Mouse (Mus musculus) urinary bladder, postnatal 36 days (tissue): ENCODE measurements around the gene Cxcl10.

Experiments used
- DNase-seq, 2 experiments: peaks; one replicate each; pipeline ENCODE4 v3.0.0; 2022; ENCODE audit warnings: low spot score in 2 of 2, mixed read lengths in 1 of 2

Gene Cxcl10

GRCm38 (mm10) chr5:92348794-92349413 lies at the start of gene Cxcl10:
TSS of gene Cxcl10 (minus strand) at chr5:92348889.
- peak; percentile 30 to 46 for DNase-seq

GRCm38 (mm10) chr5:92398153-92398552 lies 49.5 kb upstream of the Cxcl10 start:
- peak; percentile 56 to 70 for DNase-seq

GRCm38 (mm10) chr5:92396476-92396875 lies 47.8 kb upstream of the Cxcl10 start:
- DNase-seq = no peak

- DNase-seq = no peak
Measured at GRCm38 (mm10) chr5:92395764-92396163, 47.1 kb upstream of the Cxcl10 start.

- DNase-seq = no peak
Measured at GRCm38 (mm10) chr5:92393863-92394262, 45.2 kb upstream of the Cxcl10 start.

GRCm38 (mm10) chr5:92392542-92392941 lies 43.9 kb upstream of the Cxcl10 start:
- DNase-seq = no peak

- no peak for DNase-seq
Measured at GRCm38 (mm10) chr5:92390615-92391014, 41.9 kb upstream of the Cxcl10 start.

- no peak for DNase-seq
Measured at GRCm38 (mm10) chr5:92389977-92390376, 41.3 kb upstream of the Cxcl10 start.

- no peak for DNase-seq
Measured at GRCm38 (mm10) chr5:92387433-92387832, 38.7 kb upstream of the Cxcl10 start.

GRCm38 (mm10) chr5:92386643-92387042 lies 38.0 kb upstream of the Cxcl10 start:
- no peak for DNase-seq

- no peak for DNase-seq
Measured at GRCm38 (mm10) chr5:92386102-92386501, 37.4 kb upstream of the Cxcl10 start.

GRCm38 (mm10) chr5:92384855-92385254 lies 36.2 kb upstream of the Cxcl10 start:
- DNase-seq = no peak

GRCm38 (mm10) chr5:92383747-92384146 lies 35.1 kb upstream of the Cxcl10 start:
- no peak for DNase-seq

- no peak for DNase-seq
Measured at GRCm38 (mm10) chr5:92382349-92382679, 33.6 kb upstream of the Cxcl10 start.

GRCm38 (mm10) chr5:92381550-92382348 lies 33.1 kb upstream of the Cxcl10 start:
- peak; percentile 70 to 72 for DNase-seq

GRCm38 (mm10) chr5:92376795-92377405 lies 28.2 kb upstream of the Cxcl10 start:
- no peak for DNase-seq

- DNase-seq = no peak
Measured at GRCm38 (mm10) chr5:92375368-92375767, 26.7 kb upstream of the Cxcl10 start.

- no peak for DNase-seq
Measured at GRCm38 (mm10) chr5:92374721-92375142, 26.0 kb upstream of the Cxcl10 start.

- DNase-seq = no peak
Measured at GRCm38 (mm10) chr5:92372605-92373004, 23.9 kb upstream of the Cxcl10 start.

GRCm38 (mm10) chr5:92371361-92371976 lies 22.8 kb upstream of the Cxcl10 start:
- DNase-seq = no peak

GRCm38 (mm10) chr5:92370891-92371290 lies 22.2 kb upstream of the Cxcl10 start:
- DNase-seq = no peak

GRCm38 (mm10) chr5:92370392-92370791 lies 21.7 kb upstream of the Cxcl10 start:
- DNase-seq = no peak
